Mouse (Mus musculus): ENCODE results near the gene Ndufb7.

GRCm38 (mm10) chr8:83569165-83569564 is 2.7 kb downstream of the Ndufb7 start:
- TF ChIP-seq MAFK (IDR thresholded peaks at IDR 0.05; ENCODE audit: insufficient read depth, low read depth, low read length) (no peak), ZC3H11A (IDR thresholded peaks at IDR 0.05; ENCODE audit: borderline replicate concordance, low read depth, low read length) (no peak), ZNF384 (IDR thresholded peaks at IDR 0.05; ENCODE audit: low read depth, low read length) (no peak), HCFC1 (IDR thresholded peaks at IDR 0.05; ENCODE audit: borderline replicate concordance, insufficient read depth, low read length) (no peak)
